Mouse (Mus musculus) 3134 (cell line): Measurements from ENCODE around the gene Myh7b.

ENCODE experiments used
- DNase-seq: peaks from one replicate; pipeline ENCODE4 v3.0.0-alpha.2; 2011; ENCODE audit warnings: low spot score; ENCODE audit not compliant: insufficient read length; ENCODE audit errors: extremely low read depth

Myh7b gene

GRCm38 (mm10) chr2:155633121-155633520 is 22.1 kb downstream of the Myh7b start:
- DNase-seq = no peak

GRCm38 (mm10) chr2:155633731-155634130 is 22.7 kb downstream of the Myh7b start:
- DNase-seq = no peak

- no peak for DNase-seq
Observed at GRCm38 (mm10) chr2:155634562-155634961, 23.6 kb downstream of the Myh7b start.

- DNase-seq = no peak
Observed at GRCm38 (mm10) chr2:155635961-155636360, 24.9 kb downstream of the Myh7b start.

GRCm38 (mm10) chr2:155636881-155637280 is 25.9 kb downstream of the Myh7b start:
- no peak for DNase-seq

GRCm38 (mm10) chr2:155637411-155637810 is 26.4 kb downstream of the Myh7b start:
- DNase-seq = no peak

GRCm38 (mm10) chr2:155640656-155641055 is 29.6 kb downstream of the Myh7b start:
- DNase-seq = no peak

GRCm38 (mm10) chr2:155641540-155642472 is 30.8 kb downstream of the Myh7b start:
- no peak for DNase-seq

- DNase-seq = no peak
Observed at GRCm38 (mm10) chr2:155645746-155646145, 34.7 kb downstream of the Myh7b start.

- no peak for DNase-seq
Observed at GRCm38 (mm10) chr2:155652618-155653017, 41.6 kb downstream of the Myh7b start.

GRCm38 (mm10) chr2:155655759-155656372 is 44.9 kb downstream of the Myh7b start:
- no peak for DNase-seq

GRCm38 (mm10) chr2:155662390-155662789 is 51.4 kb downstream of the Myh7b start:
- DNase-seq = no peak

- DNase-seq = no peak
Observed at GRCm38 (mm10) chr2:155663097-155663496, 52.1 kb downstream of the Myh7b start.

GRCm38 (mm10) chr2:155663910-155664460 is 53.0 kb downstream of the Myh7b start:
- DNase-seq = no peak

- no peak for DNase-seq
Observed at GRCm38 (mm10) chr2:155667881-155668280, 56.9 kb downstream of the Myh7b start.

- no peak for DNase-seq
Observed at GRCm38 (mm10) chr2:155668461-155668860, 57.4 kb downstream of the Myh7b start.

- no peak for DNase-seq
Observed at GRCm38 (mm10) chr2:155671236-155671635, 60.2 kb downstream of the Myh7b start.

GRCm38 (mm10) chr2:155673546-155673945 is 62.5 kb downstream of the Myh7b start:
- peak; percentile 39 for DNase-seq

- DNase-seq = no peak
Observed at GRCm38 (mm10) chr2:155675118-155675517, 64.1 kb downstream of the Myh7b start.

- DNase-seq = no peak
Observed at GRCm38 (mm10) chr2:155679586-155680110, 68.6 kb downstream of the Myh7b start.

GRCm38 (mm10) chr2:155680591-155680990 is 69.6 kb downstream of the Myh7b start:
- DNase-seq = no peak
